Mouse (Mus musculus): ENCODE measurements at regions not wholly inside any gene's neighbourhood (a gene's known extent, or its start where the extent isn't known, plus 50 kb on each side); places are given as distances from the start of the nearest gene placed in this dataset.

DNA sequence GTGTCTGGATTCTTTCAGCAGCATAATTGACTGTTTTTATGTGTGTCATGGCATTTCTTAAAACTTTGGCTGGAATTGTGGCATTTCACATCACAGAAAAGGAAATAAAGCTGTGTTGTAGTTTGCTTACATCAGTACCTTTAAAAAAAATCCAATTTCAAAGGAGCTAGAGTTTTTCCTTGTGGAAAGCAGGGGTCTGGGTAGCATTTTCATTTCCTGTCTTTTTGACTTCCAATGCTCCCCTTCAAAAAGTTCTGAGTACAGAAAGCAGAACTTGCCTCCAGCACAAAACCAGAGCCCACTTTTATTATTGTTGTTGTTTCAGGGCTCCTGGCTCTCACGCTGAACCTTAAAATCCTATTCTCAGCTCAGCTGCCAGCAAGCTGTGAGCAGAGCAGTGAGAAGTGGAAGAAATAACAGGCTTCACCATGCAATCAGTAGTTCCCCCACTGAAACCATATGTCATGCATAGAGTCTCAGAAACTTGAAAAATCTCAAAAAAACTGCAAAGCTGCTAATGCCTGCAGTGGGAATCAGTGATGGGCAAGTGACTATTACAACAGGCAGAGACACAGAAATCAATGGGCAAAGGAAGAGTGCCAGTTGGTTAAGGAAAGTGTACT, 668.3 kb downstream of the Epha7 start:
- H3K27ac ChIP-seq (ENCODE audit: low read depth, low read length): no peak overlapping the region
- ATAC-seq (ENCODE audit: low FRiP score) (no peak), DNase-seq (ENCODE audit: low spot score) (no peak)
- 65% methylated on average over 1 of the region's 1 CpGs for WGBS
- no peaks in the 10 kb centered on the region for H3K4me1 ChIP-seq (replicated peaks; ENCODE audit: control insufficient read depth, insufficient read depth, low read length)
- H3K27me3 ChIP-seq (ENCODE audit: control insufficient read depth, insufficient read depth, low read length): no peaks in the 10 kb centered on the region
- H3K36me3 ChIP-seq (ENCODE audit: control insufficient read depth, insufficient read depth, low read length): no peaks in the 10 kb centered on the region
- H3K4me2 ChIP-seq (replicated peaks; ENCODE audit: low read depth, low read length): no peak overlapping the region
- H3K9me3 ChIP-seq (ENCODE audit: control insufficient read depth, low read length): no peaks in the 10 kb centered on the region
- H3K9ac ChIP-seq (ENCODE audit: low read depth, low read length): no peak overlapping the region
- H3K4me3 ChIP-seq (ENCODE audit: low read depth, low read length): no peak overlapping the region

DNA sequence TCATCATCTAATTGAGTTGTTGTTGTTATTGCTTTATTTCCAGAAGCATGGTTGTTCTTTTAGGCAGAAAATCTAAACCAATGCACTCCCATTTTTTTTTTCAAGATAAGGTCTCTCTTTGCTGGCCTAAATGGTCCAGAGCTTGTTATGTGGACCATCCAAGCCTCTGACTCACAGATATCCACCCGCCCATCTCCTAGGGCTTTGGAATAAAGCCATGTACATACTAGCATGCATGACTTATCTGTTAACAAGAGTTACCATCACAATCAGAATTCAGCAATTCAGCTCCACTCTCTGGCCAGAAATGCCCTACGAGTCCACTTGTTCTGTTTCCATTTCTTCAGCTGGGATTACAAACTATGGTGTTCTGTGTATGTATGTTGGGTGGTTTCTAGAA, 669.5 kb downstream of the Epha7 start:
- no peaks in the 10 kb centered on the region for H3K9me3 ChIP-seq (ENCODE audit: control insufficient read depth, low read length)
- no peak overlapping the region for H3K4me2 ChIP-seq (replicated peaks; ENCODE audit: low read depth, low read length)
- H3K9ac ChIP-seq (ENCODE audit: low read depth, low read length): no peak overlapping the region
- no peaks in the 10 kb centered on the region for H3K36me3 ChIP-seq (ENCODE audit: control insufficient read depth, insufficient read depth, low read length)
- no peak overlapping the region for H3K4me3 ChIP-seq (ENCODE audit: low read depth, low read length)
- H3K27ac ChIP-seq (ENCODE audit: low read depth, low read length): no peak overlapping the region
- WGBS: 88% methylated on average over 2 of the region's 2 CpGs
- no peaks in the 10 kb centered on the region for H3K27me3 ChIP-seq (ENCODE audit: control insufficient read depth, insufficient read depth, low read length)
- H3K4me1 ChIP-seq (replicated peaks; ENCODE audit: control insufficient read depth, insufficient read depth, low read length): no peaks in the 10 kb centered on the region
- ATAC-seq (ENCODE audit: low FRiP score) (no peak), DNase-seq (ENCODE audit: low spot score) (no peak)

DNA sequence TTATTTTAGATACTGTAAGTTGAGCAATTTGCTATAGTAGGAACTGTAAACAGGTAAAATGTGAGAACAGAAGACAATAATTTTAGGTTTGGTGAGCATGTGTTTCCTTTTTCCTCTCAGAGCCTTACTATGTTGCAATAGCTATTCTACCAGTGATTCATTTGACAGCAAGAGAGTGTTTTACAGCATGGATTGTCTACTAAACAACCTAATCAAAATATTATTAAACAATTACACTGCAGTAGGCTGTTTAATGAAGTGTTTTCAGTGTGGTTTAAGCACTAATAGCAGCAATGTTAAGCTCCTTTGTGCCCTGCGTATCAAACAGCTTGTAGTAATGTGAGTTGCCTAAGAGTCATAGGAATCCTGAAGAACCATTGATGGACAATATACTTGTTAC, 687.9 kb downstream of the Epha7 start:
- no peaks in the 10 kb centered on the region for H3K27me3 ChIP-seq (ENCODE audit: control insufficient read depth, insufficient read depth, low read length)
- 97% methylated on average over 1 of the region's 1 CpGs for WGBS
- DNase-seq (ENCODE audit: low spot score): no peak
- H3K4me2 ChIP-seq (replicated peaks; ENCODE audit: low read depth, low read length): no peak overlapping the region
- no peak overlapping the region for H3K9ac ChIP-seq (ENCODE audit: low read depth, low read length)
- H3K4me1 ChIP-seq (replicated peaks; ENCODE audit: control insufficient read depth, insufficient read depth, low read length): no peaks in the 10 kb centered on the region
- H3K27ac ChIP-seq (ENCODE audit: low read depth, low read length): no peak overlapping the region
- H3K4me3 ChIP-seq (ENCODE audit: low read depth, low read length): no peak overlapping the region
- no peaks in the 10 kb centered on the region for H3K36me3 ChIP-seq (ENCODE audit: control insufficient read depth, insufficient read depth, low read length)
- H3K9me3 ChIP-seq (ENCODE audit: control insufficient read depth, low read length): no peaks in the 10 kb centered on the region
- no peak for ATAC-seq (ENCODE audit: low FRiP score)

DNA sequence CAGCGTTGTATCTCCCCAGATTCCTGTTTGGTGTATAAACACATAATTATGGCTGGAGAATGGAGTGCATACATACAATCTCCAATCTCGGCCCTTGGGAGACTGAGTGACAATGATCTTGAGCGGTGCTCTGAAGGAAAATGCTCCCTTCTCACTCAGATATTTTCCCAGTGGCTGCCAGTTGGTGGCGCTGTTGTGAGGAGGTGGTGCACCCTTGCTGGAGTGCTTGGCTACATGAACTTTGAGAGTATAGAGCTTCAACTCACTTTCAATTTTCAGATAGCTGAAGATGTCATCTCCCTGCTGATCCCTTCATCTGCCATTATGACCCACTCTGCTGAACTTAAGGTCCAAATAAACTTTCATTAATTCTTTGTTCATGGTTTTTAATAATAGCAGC, 712.1 kb downstream of the Epha7 start:
- no peak overlapping the region for H3K9ac ChIP-seq (ENCODE audit: low read depth, low read length)
- no peaks in the 10 kb centered on the region for H3K4me1 ChIP-seq (replicated peaks; ENCODE audit: control insufficient read depth, insufficient read depth, low read length)
- no peak overlapping the region for H3K4me3 ChIP-seq (ENCODE audit: low read depth, low read length)
- H3K27me3 ChIP-seq (ENCODE audit: control insufficient read depth, insufficient read depth, low read length): no peaks in the 10 kb centered on the region
- ATAC-seq (ENCODE audit: low FRiP score) (no peak), DNase-seq (ENCODE audit: low spot score) (no peak)
- 57% methylated on average over 4 of the region's 4 CpGs for WGBS
- H3K9me3 ChIP-seq (ENCODE audit: control insufficient read depth, low read length): no peaks in the 10 kb centered on the region
- H3K27ac ChIP-seq (ENCODE audit: low read depth, low read length): no peak overlapping the region
- no peak overlapping the region for H3K4me2 ChIP-seq (replicated peaks; ENCODE audit: low read depth, low read length)
- H3K36me3 ChIP-seq (ENCODE audit: control insufficient read depth, insufficient read depth, low read length): no peaks in the 10 kb centered on the region

GRCm38 (mm10) chr4:29525769-29526658, 713.1 kb downstream of the Epha7 start:
- Histone ChIP-seq H3K27ac (ENCODE audit: low read depth, low read length) (no peak overlapping the region), H3K4me1 (replicated peaks; ENCODE audit: control insufficient read depth, insufficient read depth, low read length) (no peaks in the 10 kb centered on the region), H3K4me2 (replicated peaks; ENCODE audit: low read depth, low read length) (no peak overlapping the region), H3K27me3 (ENCODE audit: control insufficient read depth, insufficient read depth, low read length) (no peaks in the 10 kb centered on the region), H3K36me3 (ENCODE audit: control insufficient read depth, insufficient read depth, low read length) (no peaks in the 10 kb centered on the region), H3K9me3 (ENCODE audit: control insufficient read depth, low read length) (no peaks in the 10 kb centered on the region), H3K4me3 (ENCODE audit: low read depth, low read length) (no peak overlapping the region), H3K9ac (ENCODE audit: low read depth, low read length) (no peak overlapping the region)
- 83% methylated on average over 5 of the region's 5 CpGs for WGBS
- no peak for ATAC-seq (ENCODE audit: low FRiP score)
- DNase-seq (ENCODE audit: low spot score): no peak

Data from hindbrain, embryonic 11.5 days (tissue).